Mouse (Mus musculus): ENCODE results near the gene Olfr575. TPM values are rescaled to one million over a fixed set of nuclear protein-coding genes. Genes with fewer than 3 reads are reported as not detected.

The Olfr575 gene
- total RNA-seq (2014; rRNA removed; ENCODE audit: low replicate concordance) (not detected in 2 replicates), polyA plus RNA-seq (2015; fragmentation: Nextera tagmentation; extraction: Ambion mirVana) (not detected in 2 replicates)

GRCm38 (mm10) chr7:102958593-102958992 is at the start of gene Olfr575:
Olfr575 (minus strand) TSS chr7:102958775.
- no peaks in the 10 kb centered on the region for H3K4me1 ChIP-seq (ENCODE audit: control insufficient read depth, insufficient read depth)
- no peaks in the 10 kb centered on the region for H3K36me3 ChIP-seq (replicated peaks; ENCODE audit: control insufficient read depth, insufficient read depth, low read length)
- H3K27me3 ChIP-seq (ENCODE audit: control insufficient read depth, insufficient read depth, low read length), result no peaks in the 10 kb centered on the region
- TF ChIP-seq CTCF (IDR thresholded peaks at IDR 0.05; ENCODE audit: low read depth) (no peak), EP300 (IDR thresholded peaks at IDR 0.05; ENCODE audit: low read depth) (no peak)
- WGBS, result 28% methylated on average over 1 of the region's 1 CpGs
- no peak within 1 kb of the TSS for H3K4me3 ChIP-seq (ENCODE audit: low read depth, low read length)
- ATAC-seq (ENCODE audit: insufficient read depth, low read depth), result no peak
- no peak within 1 kb of the TSS for H3K27ac ChIP-seq (ENCODE audit: low read depth)
- no peak within 1 kb of the TSS for H3K9ac ChIP-seq (replicated peaks; ENCODE audit: low read depth, low read length)
- no peaks in the 10 kb centered on the region for H3K9me3 ChIP-seq (replicated peaks; ENCODE audit: control insufficient read depth, low read length)
- DNase-seq (ENCODE audit: low spot score), result no peak
- H3K4me2 ChIP-seq (ENCODE audit: low read depth, low read length), result no peak within 1 kb of the TSS

DNA sequence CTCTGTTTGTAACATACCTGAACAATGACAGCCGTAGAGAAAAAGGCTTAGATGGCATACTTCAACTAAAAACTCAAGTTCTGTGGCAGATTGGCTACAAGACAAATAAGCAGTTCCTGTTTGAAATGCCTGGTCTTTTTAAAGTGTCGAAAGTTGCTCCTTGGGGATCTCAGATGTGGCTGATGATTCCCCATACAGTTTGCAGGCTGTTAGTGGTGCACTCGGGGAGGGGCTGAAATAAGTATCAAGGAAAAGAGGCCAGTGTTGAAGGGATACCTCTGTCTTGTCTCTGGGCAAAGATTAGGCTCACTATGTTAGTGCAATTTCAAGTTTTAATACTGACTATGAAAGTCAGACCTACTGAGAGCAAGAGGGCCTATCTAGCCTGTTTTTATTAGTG is 30.6 kb upstream of the Olfr575 start, which contains the start of gene Olfr578:
Olfr578 (minus strand) TSS at position 101 of the 400 bp plus-strand sequence.
- no peak for ATAC-seq (ENCODE audit: insufficient read depth, low read depth)
- no peak within 1 kb of the TSS for H3K27ac ChIP-seq (ENCODE audit: low read depth)
- H3K4me1 ChIP-seq (ENCODE audit: control insufficient read depth, insufficient read depth), result no peaks in the 10 kb centered on the region
- TF ChIP-seq CTCF (IDR thresholded peaks at IDR 0.05; ENCODE audit: low read depth), result no peak
- TF ChIP-seq EP300 (IDR thresholded peaks at IDR 0.05; ENCODE audit: low read depth), result no peak
- no peak within 1 kb of the TSS for H3K4me2 ChIP-seq (ENCODE audit: low read depth, low read length)
- no peak within 1 kb of the TSS for H3K4me3 ChIP-seq (ENCODE audit: low read depth, low read length)
- WGBS, result 54% methylated on average over 3 of the region's 3 CpGs
- H3K36me3 ChIP-seq (replicated peaks; ENCODE audit: control insufficient read depth, insufficient read depth, low read length), result no peaks in the 10 kb centered on the region
- H3K27me3 ChIP-seq (ENCODE audit: control insufficient read depth, insufficient read depth, low read length), result no peaks in the 10 kb centered on the region
- no peak within 1 kb of the TSS for H3K9ac ChIP-seq (replicated peaks; ENCODE audit: low read depth, low read length)
- H3K9me3 ChIP-seq (replicated peaks; ENCODE audit: control insufficient read depth, low read length), result no peaks in the 10 kb centered on the region
- no peak for DNase-seq (ENCODE audit: low spot score)

DNA sequence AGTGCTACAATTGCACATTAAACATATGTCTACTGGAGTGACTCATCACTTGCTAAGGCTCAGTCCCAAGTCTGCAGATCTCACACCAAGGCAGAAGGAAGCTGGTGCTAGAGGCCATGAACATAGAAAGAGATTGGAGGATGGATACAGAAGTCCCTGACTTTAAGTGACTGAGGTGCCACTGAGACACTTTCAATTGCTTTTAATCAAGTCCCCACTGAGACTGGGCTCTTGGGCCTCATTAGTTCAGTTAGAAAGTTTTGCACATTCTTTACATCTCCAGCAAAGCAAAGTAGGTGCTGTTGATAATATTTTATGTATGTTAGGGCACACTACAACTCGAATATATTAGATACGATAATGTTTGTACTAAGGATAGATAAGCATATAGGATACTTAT is 17.3 kb upstream of the Olfr575 start, which contains the start of gene Olfr577:
Olfr577 (minus strand) TSS at position 101 of the 400 bp plus-strand sequence.
- DNase-seq (ENCODE audit: low spot score), result no peak
- Histone ChIP-seq H3K4me1 (ENCODE audit: control insufficient read depth, insufficient read depth) (no peaks in the 10 kb centered on the region), H3K9ac (replicated peaks; ENCODE audit: low read depth, low read length) (no peak within 1 kb of the TSS), H3K4me3 (ENCODE audit: low read depth, low read length) (no peak within 1 kb of the TSS), H3K9me3 (replicated peaks; ENCODE audit: control insufficient read depth, low read length) (no peaks in the 10 kb centered on the region), H3K4me2 (ENCODE audit: low read depth, low read length) (no peak within 1 kb of the TSS), H3K36me3 (replicated peaks; ENCODE audit: control insufficient read depth, insufficient read depth, low read length) (no peaks in the 10 kb centered on the region), H3K27me3 (ENCODE audit: control insufficient read depth, insufficient read depth, low read length) (no peaks in the 10 kb centered on the region), H3K27ac (ENCODE audit: low read depth) (no peak within 1 kb of the TSS)
- 73% methylated on average over 2 of the region's 2 CpGs for WGBS
- no peak for TF ChIP-seq EP300 (IDR thresholded peaks at IDR 0.05; ENCODE audit: low read depth)
- no peak for TF ChIP-seq CTCF (IDR thresholded peaks at IDR 0.05; ENCODE audit: low read depth)
- ATAC-seq (ENCODE audit: insufficient read depth, low read depth), result no peak

GRCm38 (mm10) chr7:102974399-102974798 is 15.8 kb upstream of the Olfr575 start:
- H3K9me3 ChIP-seq (replicated peaks; ENCODE audit: control insufficient read depth, low read length), result no peaks in the 10 kb centered on the region
- no peaks in the 10 kb centered on the region for H3K27me3 ChIP-seq (ENCODE audit: control insufficient read depth, insufficient read depth, low read length)
- 49% methylated on average over 1 of the region's 1 CpGs for WGBS
- H3K9ac ChIP-seq (replicated peaks; ENCODE audit: low read depth, low read length), result no peak overlapping the region
- H3K4me3 ChIP-seq (ENCODE audit: low read depth, low read length), result no peak overlapping the region
- no peak overlapping the region for H3K27ac ChIP-seq (ENCODE audit: low read depth)
- no peaks in the 10 kb centered on the region for H3K36me3 ChIP-seq (replicated peaks; ENCODE audit: control insufficient read depth, insufficient read depth, low read length)
- H3K4me1 ChIP-seq (ENCODE audit: control insufficient read depth, insufficient read depth), result no peaks in the 10 kb centered on the region
- TF ChIP-seq CTCF (IDR thresholded peaks at IDR 0.05; ENCODE audit: low read depth) (no peak), EP300 (IDR thresholded peaks at IDR 0.05; ENCODE audit: low read depth) (no peak)
- no peak overlapping the region for H3K4me2 ChIP-seq (ENCODE audit: low read depth, low read length)
- DNase-seq (ENCODE audit: low spot score) (no peak), ATAC-seq (ENCODE audit: insufficient read depth, low read depth) (no peak)

DNA sequence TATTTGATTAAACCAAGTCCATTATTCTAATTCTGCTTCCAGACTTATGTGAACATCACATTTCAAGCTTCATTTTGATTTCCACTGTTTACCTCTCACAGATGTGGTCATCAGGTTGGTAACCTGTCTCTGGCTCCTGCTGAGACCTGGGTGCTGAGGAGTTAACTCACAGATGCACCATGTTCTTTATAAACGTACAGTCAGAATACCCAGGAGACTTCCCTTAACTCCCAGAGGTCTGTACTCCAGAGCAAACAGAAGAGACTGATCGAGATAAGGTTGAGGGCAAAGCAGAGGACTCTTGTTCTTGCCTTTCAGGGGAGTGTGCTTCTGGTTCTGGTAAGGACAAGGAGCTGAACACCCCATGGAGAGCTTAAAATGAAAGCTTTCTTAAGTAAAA is 3.8 kb upstream of the Olfr575 start, which contains the start of gene Olfr576:
Olfr576 (plus strand) TSS at position 301 of the 400 bp plus-strand sequence.
- Histone ChIP-seq H3K4me2 (ENCODE audit: low read depth, low read length) (no peak within 1 kb of the TSS), H3K27me3 (ENCODE audit: control insufficient read depth, insufficient read depth, low read length) (no peaks in the 10 kb centered on the region), H3K9me3 (replicated peaks; ENCODE audit: control insufficient read depth, low read length) (no peaks in the 10 kb centered on the region), H3K36me3 (replicated peaks; ENCODE audit: control insufficient read depth, insufficient read depth, low read length) (no peaks in the 10 kb centered on the region), H3K9ac (replicated peaks; ENCODE audit: low read depth, low read length) (no peak within 1 kb of the TSS), H3K27ac (ENCODE audit: low read depth) (no peak within 1 kb of the TSS), H3K4me3 (ENCODE audit: low read depth, low read length) (no peak within 1 kb of the TSS), H3K4me1 (ENCODE audit: control insufficient read depth, insufficient read depth) (no peaks in the 10 kb centered on the region)
- DNase-seq (ENCODE audit: low spot score), result no peak
- no peak for ATAC-seq (ENCODE audit: insufficient read depth, low read depth)
- TF ChIP-seq CTCF (IDR thresholded peaks at IDR 0.05; ENCODE audit: low read depth) (no peak), EP300 (IDR thresholded peaks at IDR 0.05; ENCODE audit: low read depth) (no peak)
- 8% methylated on average over 2 of the region's 2 CpGs for WGBS

GRCm38 (mm10) chr7:102958137-102958536 is 438 bp downstream of the Olfr575 start:
- no peak for ATAC-seq (ENCODE audit: insufficient read depth, low read depth)
- H3K9ac ChIP-seq (replicated peaks; ENCODE audit: low read depth, low read length), result no peak overlapping the region
- no peak for TF ChIP-seq CTCF (IDR thresholded peaks at IDR 0.05; ENCODE audit: low read depth)
- WGBS, result 52% methylated on average over 3 of the region's 3 CpGs
- no peaks in the 10 kb centered on the region for H3K27me3 ChIP-seq (ENCODE audit: control insufficient read depth, insufficient read depth, low read length)
- H3K4me3 ChIP-seq (ENCODE audit: low read depth, low read length), result no peak overlapping the region
- no peaks in the 10 kb centered on the region for H3K36me3 ChIP-seq (replicated peaks; ENCODE audit: control insufficient read depth, insufficient read depth, low read length)
- H3K27ac ChIP-seq (ENCODE audit: low read depth), result no peak overlapping the region
- no peak overlapping the region for H3K4me2 ChIP-seq (ENCODE audit: low read depth, low read length)
- no peak for DNase-seq (ENCODE audit: low spot score)
- H3K9me3 ChIP-seq (replicated peaks; ENCODE audit: control insufficient read depth, low read length), result no peaks in the 10 kb centered on the region
- H3K4me1 ChIP-seq (ENCODE audit: control insufficient read depth, insufficient read depth), result no peaks in the 10 kb centered on the region
